Mouse (Mus musculus): ENCODE data around the gene Nop56. TPM values are rescaled to one million over a fixed set of nuclear protein-coding genes. Genes with fewer than 3 reads are reported as not detected.

The Nop56 gene
- polyA plus RNA-seq, 1 experiment from 2014 or later, result 237 TPM

- no peak for ATAC-seq
- Histone ChIP-seq H3K27me3 (ENCODE audit: control insufficient read depth, insufficient read depth, low read depth, low read length) (no peaks in the 10 kb centered on the region), H3K4me3 (ENCODE audit: low read depth, low read length) (no peak overlapping the region), H3K27ac (ENCODE audit: low read length) (no peak overlapping the region), H3K36me3 (ENCODE audit: control insufficient read depth, insufficient read depth, low read length) (0 out of 2 replicates have a peak, but pooled peaks cover 2% of the 10 kb centered on the region), H3K9me3 (replicated peaks; ENCODE audit: control insufficient read depth, low read length, poor library complexity, severe bottlenecking) (no peaks in the 10 kb centered on the region), H3K4me1 (ENCODE audit: control insufficient read depth, insufficient read depth, low read length) (no peaks in the 10 kb centered on the region), H3K9ac (ENCODE audit: low read depth, low read length) (no peak overlapping the region), H3K4me2 (ENCODE audit: low read length) (no peak overlapping the region)
- 69% methylated on average over 1 of the region's 1 CpGs for WGBS
Observed at GRCm38 (mm10) chr2:130327057-130327456, 52.8 kb downstream of the Nop56 start.

Other genes with a start within 250 kb of the Nop56 start
- gene Tgm6, start 162.0 kb upstream of the Nop56 start, polyA plus RNA-seq (2015; fragmentation: Nextera tagmentation; extraction: Ambion mirVana), result 0.65 and 0.75 TPM in 2 replicates
- gene Snrpb, start 95.0 kb upstream of the Nop56 start, polyA plus RNA-seq (2015; fragmentation: Nextera tagmentation; extraction: Ambion mirVana), result 286 and 305 TPM in 2 replicates
- gene Tmc2, start 79.2 kb upstream of the Nop56 start, polyA plus RNA-seq (2015; fragmentation: Nextera tagmentation; extraction: Ambion mirVana), result not detected in 2 replicates
- 170 and 186 TPM in 2 replicates for gene Idh3b, start 10.1 kb downstream of the Nop56 start, polyA plus RNA-seq (2015; fragmentation: Nextera tagmentation; extraction: Ambion mirVana)
- gene Ebf4, start 20.7 kb downstream of the Nop56 start, polyA plus RNA-seq (2015; fragmentation: Nextera tagmentation; extraction: Ambion mirVana), result 3.7 and 4.6 TPM in 2 replicates
- gene Cpxm1, start 123.1 kb downstream of the Nop56 start, polyA plus RNA-seq (2015; fragmentation: Nextera tagmentation; extraction: Ambion mirVana), result 20.7 and 26.2 TPM in 2 replicates
- gene Gm28372, start 130.8 kb downstream of the Nop56 start, polyA plus RNA-seq (2015; fragmentation: Nextera tagmentation; extraction: Ambion mirVana), result 0.14 TPM in 1 of 2 replicates, not detected in the other
- 0.51 TPM in 1 of 2 replicates, not detected in the other for gene 1700020A23Rik, start 130.8 kb downstream of the Nop56 start, polyA plus RNA-seq (2015; fragmentation: Nextera tagmentation; extraction: Ambion mirVana)
- 0.21 TPM in 1 of 2 replicates, not detected in the other for gene Tmem239, start 132.0 kb downstream of the Nop56 start, polyA plus RNA-seq (2015; fragmentation: Nextera tagmentation; extraction: Ambion mirVana)
- gene Vps16, start 149.9 kb downstream of the Nop56 start, polyA plus RNA-seq (2015; fragmentation: Nextera tagmentation; extraction: Ambion mirVana), result 99.2 and 110 TPM in 2 replicates
- 15.4 and 15.7 TPM in 2 replicates for gene Pced1a, start 150.3 kb downstream of the Nop56 start, polyA plus RNA-seq (2015; fragmentation: Nextera tagmentation; extraction: Ambion mirVana)
- 137 and 144 TPM in 2 replicates for gene Ptpra, start 175.8 kb downstream of the Nop56 start, polyA plus RNA-seq (2015; fragmentation: Nextera tagmentation; extraction: Ambion mirVana)

All from midbrain, embryonic 16.5 days (tissue).